Mouse (Mus musculus): ENCODE results near the gene Lman2l.

- TF ChIP-seq CTCF (IDR thresholded peaks at IDR 0.05) (no peak), EP300 (IDR thresholded peaks at IDR 0.05) (no peak)
Observed at GRCm38 (mm10) chr1:36404531-36404930, 40.5 kb downstream of the Lman2l start.
